Mouse (Mus musculus) adipocyte (in vitro differentiated cells): ENCODE measurements around the gene Gm9922.
A peak's percentile ranks its signal among the peaks of the same experiment; 100 is the strongest.

Experiments used
- DNase-seq: peaks from one replicate; pipeline ENCODE4 v3.0.0-alpha.2; 2016; ENCODE audit warnings: low spot score

Gene Gm9922

DNA sequence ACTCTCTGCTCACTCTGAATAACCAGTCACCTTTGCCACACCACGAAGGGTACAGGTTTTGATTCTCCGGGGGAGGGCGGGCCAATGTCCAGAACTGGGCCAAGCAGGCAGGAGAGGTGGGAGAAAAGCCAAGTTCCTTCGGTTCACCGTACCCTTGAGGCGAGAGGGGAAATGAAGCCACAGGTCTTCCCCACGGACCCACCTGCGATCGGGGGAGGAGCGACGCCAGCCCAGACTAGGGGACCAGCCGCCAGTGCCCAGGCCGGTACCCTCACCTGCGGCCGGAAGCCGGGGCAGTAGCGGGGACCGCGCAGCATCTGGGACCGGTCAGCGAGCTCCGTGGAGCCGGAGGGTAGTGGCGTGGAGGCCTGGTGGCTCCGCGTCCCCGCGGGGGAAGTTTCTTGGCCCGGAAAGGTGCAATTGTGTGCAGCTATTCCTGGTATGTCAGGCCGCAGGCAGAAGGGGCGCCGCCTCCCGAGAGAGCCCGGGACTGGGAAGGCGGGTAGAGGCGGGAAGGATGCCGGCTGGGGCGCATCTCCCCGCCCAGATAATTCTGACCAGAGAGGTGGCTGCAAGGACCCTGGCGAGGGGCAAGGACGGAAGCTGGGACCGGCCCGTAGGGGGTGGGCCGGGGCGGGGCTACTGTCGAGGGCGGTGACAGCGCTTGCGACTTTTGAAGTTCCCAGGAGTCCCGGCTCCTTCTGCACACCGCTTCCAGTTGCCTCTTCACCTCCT lies at the start of gene Gm9922, which contains the start of gene Lmo7:
Gm9922 (minus strand) TSS at position 578 of the 735 bp plus-strand sequence.
Lmo7 (plus strand) TSS at position 721 of the 735 bp plus-strand sequence.
- DNase-seq, result peak; percentile 62

DNA sequence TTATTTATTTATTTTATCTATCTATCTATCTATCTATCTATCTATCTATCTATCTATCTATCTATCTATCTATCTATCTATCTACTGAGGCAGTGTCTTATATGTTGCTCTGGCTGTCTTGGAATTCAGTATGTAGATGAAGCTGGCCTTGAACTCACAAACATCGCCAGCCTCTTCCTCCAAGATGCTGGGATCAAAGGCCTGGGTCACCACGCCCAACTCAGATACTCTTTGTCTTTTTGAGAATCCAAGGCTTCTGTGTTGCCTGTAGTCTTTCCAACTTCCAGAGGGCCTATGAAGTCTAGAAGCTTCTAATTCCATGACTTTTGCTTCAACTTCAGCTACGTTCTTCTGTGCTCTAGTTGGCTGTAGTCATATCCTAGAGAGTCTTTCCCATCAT lies 48.8 kb upstream of the Gm9922 start:
- DNase-seq, result no peak

DNA sequence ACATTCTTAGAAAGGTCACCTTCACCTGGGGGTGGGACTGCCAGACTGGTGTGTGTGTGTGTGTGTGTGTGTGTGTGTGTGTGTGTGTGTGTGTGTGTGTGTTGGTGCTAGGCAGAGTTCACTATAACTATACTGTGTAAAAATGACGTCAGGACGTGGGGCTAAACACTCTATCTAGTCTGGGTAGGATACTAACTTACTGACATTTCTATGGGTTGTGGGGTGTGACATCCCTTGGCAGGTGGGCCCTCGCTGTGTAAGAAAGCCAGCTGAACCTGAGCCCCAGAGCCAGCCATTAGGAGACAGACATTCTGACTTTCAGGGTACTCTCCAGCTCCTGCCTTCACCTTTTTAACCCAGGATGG lies 47.5 kb upstream of the Gm9922 start:
- no peak for DNase-seq

DNA sequence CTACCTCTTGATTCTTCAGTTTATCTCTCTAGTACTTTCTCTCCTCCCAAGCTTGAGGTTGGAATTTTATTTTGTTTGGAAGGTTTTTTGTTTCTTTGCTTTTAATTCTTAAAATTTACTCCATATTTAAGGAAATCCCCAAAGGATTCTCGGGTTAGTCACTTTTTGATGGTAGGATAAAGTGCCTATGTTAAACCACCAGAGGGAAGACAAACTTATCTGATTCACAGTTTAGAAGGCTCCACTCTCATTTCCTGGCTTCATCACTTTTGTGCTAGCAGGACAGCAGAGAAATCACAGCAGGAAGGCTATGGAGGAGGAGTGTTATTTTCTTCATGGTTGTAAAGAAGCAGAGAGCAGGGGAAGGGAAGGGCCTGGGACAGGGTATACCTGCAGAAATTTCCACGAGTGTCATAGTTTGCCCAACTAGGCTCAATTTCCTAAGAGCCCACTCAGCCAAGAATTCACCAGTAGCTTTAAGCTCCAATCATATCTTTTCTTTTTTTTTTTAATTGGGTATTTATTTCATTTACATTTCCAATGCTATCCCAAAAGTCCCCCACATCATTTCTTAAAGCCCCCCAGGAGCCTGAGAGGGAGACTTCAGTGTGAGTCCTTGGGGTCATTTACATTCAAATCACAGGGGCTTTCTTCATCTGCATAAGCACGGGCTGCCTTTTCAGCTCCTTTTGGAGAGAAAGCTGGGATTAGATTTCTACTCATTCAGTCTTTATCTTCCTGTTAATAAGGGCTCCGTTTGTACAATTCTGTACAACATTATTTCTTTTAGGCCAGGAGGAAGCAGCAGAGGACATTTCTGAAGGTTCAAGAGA lies 46.9 kb upstream of the Gm9922 start:
- DNase-seq, result no peak

DNA sequence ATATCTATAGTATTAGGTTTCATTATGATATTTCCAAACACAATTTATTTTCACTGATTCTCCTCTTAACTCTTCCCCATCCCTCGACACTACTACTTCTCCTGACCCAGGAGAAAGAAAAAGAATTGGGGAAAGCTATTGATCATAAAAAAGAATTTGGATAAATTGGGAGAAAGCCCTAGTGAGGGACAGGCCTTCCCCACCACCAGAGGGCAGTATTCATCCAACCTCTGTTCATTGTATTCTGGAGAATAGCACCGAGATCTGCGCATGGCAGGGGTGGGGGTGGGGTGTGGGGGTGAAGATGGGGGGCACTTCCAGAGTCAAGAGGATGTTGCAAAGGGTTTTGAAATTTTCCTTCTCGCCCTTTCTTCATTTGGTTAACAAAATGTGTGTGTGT lies 45.0 kb upstream of the Gm9922 start:
- DNase-seq, result peak; percentile 64

DNA sequence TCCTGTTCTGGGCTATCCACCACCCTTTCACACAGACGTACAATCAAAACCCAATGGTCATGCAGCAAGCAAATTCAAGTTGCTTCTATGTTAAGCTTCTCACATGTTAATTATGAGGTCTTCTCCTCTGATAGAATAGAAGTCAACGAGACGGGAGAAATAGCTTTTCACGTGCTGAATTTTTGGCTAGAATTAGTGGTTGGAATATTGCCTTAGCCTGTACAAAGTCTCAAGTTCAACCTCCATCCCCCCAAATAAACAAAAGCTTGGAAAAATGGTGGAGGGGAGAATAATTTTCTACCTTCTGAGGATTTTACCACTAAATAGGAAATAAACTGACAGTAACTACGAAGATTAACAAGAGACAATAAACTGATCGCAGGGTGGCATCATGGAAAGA lies 42.1 kb upstream of the Gm9922 start:
- DNase-seq, result no peak

DNA sequence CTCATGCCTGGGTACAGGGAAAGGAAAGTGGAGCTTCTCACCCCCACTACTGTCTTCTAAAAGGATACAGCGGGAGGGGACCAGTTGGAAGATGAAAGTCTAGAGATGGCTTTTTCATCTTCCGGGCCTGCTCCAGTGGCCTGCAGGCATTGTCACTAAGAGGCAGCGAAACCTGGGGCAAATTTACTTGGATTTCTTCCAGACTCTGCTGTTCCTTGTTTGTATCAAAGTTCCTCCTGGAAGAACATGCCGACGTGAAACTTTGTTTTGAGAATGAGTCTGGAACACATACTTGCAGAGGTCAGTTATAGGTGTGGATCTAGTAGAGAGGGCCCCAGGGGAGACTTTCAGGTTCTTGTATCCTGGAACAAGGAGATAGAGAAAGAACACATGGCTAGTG lies 41.7 kb upstream of the Gm9922 start:
- DNase-seq, result no peak

DNA sequence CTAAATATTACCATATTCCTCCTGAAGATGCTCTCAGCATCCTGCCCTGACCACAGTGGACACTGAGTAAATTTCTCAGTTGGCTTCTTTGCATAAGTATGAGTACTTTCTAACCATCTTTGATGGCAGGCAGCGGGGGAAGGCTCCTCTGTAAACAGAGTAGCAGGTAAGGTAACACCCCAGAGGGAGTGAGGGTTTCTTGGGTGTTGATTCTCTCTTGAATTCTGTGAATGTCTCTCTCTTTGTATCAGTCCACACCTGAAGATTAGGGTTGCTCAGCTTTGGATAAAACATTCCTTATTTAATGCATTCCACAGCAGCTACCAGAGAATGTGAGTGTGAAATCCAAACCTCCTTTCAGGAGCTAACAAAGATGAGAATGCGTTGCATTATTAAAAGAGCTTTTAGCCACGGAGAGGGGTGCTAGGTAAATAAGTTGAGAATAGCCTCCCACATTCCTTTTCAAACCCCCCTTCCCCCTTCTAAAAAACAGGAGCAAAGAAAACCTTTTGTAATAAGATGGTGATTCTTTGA lies 34.2 kb upstream of the Gm9922 start:
- no peak for DNase-seq

DNA sequence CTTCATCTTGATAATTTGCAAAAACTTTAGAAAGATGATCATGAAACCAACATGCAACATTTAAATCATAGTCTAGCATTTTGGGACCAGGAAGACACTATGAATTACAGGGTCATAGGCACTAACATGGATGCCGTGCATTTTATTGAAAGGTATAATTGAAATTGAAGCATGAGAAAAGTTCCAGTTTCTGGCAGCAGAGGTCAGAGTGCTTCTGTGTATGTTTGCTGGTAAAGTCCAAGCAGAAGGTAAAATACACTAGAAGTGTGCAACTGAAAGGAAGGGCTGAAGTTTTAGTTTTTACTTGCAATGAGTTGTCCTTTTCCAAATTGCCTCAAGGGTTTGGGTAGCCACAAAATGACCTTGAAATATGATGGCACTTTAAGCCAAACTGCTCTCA lies 32.7 kb upstream of the Gm9922 start:
- peak; percentile 31 for DNase-seq

DNA sequence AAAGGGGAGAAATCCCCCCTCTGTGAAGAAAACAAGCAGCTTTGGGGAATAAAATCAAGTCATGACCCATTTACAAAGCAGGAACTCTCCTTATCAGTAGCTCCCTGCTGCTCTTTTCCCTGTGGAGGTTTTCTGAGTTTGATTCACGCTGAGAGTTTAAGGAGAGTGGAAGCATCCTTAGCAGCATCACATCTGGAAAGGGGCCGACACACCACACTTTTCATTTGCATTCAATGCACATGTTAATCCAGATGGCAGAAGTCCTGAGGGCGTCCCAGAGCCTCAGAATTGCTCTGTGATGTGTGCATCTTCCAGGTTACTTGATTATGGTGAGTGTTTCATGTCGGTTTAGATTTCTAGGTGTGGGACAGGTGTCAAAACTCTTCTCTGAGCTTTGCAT lies 25.8 kb upstream of the Gm9922 start:
- DNase-seq, result no peak

DNA sequence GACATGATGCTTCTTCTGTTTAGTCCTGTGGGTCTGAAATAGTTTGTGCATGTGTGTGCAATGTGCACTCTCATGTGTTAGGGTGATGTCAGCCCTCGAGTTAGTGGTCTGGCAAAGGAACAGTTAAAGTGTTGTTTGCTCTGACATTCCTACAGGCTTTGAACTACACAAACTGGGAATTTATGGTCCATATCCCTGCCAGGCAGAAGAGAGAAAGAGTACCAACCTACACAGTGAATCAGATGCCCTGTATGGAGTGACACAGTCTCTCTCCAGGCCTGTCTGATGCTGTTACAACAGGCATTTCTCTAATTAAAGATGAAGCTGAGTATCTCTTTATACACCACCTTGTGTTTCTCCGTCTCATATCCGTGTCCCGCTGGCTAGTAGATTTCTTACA lies 21.3 kb upstream of the Gm9922 start:
- DNase-seq, result no peak

DNA sequence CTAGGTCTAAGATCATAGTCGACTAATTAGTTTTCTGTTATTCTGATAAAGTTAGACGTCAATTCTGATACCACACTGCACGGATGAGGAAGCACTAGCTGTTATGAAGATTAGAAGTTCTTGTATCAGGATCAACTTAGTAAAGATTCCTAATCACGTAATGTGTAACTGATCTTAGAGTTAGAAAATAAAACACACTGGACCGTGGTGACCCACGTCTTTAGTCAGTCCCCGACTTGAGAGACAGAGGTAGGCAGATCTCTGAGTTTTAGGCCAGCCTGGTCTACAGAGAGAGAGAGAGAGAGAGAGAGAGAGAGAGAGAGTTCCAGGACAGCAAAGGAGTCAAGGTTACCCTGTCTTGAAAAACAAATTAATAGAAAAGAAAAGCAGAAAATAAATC lies 18.8 kb upstream of the Gm9922 start:
- DNase-seq, result no peak

DNA sequence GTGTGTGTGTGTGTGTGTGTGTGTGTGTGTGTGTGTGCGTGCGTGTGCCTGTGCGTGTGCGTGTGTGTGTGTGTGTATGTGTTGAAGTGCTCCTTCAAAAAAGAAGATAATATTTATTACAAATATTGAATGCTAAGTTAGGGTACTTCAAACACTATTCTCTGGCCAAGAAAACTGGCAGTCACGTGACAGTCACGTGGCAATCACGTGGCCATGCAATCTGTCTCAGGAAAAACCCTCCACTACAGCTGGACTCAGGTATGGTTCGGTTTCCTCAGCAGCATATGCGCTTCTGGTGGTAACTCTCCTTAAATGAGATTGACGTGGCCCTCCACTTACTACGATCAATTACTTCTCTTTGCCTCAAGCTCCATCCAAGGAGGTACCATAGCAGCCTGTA lies 18.2 kb upstream of the Gm9922 start:
- no peak for DNase-seq

DNA sequence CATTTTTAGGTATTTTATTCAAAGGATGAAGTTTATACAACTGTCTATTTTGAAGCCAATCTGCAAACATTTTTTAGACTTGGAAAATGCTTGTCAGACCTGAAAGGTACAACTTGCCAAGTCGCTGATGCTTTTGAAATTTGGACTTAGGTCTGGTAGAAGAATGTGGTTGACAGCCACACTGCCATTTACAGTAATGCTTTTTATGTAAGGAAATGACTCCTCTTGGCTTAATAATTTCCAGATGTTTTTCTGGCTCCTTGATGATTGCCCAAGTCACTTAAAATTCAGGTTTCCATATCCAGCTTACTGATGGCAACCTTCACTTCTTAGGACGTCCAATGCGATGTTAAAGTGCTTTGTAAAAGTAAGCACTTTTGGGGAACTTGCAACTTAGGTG lies 17.0 kb upstream of the Gm9922 start:
- DNase-seq, result no peak

DNA sequence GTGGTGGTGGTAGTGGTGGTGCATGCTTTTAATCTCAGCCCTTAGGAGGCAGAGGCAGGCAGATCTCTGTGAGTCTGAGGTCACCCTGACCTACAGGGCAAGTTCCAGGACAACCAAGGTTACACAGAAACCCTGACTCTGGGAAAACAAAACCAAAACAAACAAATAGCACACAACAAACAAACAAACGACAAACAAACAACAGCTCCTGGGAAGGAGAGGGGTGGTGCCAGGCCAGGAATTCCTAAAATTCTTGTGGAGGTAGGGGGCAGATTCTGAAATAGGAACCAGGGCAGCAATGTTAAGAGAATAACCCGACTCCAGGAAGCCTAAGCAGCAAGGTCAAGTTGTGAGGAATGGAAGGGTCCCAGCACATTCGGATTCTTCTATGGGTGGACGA lies 7.9 kb upstream of the Gm9922 start:
- no peak for DNase-seq

DNA sequence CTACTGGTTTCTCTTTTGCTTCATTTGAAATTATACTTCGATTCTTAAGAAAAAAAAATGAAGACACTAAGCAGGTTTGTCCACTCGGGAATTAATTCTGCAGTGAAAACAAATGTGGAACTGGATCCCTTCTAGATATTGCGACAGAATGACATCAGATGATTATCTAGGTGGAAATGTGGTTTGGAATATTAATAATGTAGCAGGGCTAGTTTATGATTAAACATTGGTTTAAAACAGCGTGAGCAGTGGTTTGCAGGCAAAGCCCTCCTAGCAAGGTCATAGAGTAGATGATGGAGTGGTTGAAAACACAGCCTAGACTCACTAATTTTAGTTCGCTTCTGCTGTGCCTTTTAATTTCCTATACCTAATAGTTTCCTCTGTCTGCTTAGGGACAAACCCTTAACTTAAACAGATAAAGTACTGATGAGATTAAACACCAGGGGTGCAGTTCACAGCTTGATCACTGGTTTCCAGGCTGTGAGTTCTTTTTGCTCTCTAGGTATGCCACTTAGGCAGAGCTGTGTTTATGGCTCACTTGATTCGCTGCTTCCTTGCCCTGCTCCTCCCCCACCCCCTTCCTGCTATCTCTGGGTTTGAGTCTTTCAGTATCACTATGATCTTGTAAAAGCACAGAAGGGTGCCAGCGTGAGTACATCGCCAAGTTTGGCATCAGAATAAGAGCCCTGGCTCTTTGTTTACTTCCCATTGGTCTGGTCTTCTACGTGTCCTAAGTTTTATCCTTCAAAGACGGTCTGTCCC lies 4.1 kb upstream of the Gm9922 start:
- no peak for DNase-seq

DNA sequence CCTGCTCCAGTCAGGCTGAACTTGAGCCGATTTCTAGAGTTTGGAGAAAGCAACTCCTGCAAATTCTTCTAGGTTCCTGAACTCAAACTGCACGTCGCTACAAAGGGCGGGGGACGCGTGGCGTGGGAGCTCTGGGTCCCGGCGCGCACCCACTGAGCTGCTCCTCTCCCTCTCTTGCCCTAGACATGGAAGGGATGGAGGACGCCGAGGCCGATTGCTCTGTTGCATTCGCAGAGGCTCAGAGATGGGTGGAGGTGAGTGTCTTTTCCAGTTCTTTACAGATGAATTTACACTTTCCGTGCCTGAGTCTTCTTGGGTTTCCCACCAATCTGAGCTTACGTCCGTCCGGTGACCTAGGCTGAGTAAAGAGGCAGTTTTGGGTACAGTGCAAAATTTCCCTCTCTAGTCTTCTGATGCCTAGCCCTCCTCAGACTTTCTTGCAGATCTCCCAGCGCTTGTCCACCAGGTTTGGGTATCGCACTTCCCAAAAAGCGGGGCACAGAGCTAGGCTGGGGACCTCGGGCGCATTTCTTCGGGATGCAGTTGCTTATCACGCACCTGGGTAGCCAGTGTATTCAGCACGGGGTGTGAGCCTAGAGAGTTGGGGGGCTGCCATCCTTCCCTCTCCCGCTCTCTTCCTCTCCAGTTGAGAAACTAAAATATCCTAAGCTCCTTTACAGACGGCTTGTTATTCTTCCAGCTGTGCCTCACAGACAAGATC lies 518 bp upstream of the Gm9922 start:
- no peak for DNase-seq

DNA sequence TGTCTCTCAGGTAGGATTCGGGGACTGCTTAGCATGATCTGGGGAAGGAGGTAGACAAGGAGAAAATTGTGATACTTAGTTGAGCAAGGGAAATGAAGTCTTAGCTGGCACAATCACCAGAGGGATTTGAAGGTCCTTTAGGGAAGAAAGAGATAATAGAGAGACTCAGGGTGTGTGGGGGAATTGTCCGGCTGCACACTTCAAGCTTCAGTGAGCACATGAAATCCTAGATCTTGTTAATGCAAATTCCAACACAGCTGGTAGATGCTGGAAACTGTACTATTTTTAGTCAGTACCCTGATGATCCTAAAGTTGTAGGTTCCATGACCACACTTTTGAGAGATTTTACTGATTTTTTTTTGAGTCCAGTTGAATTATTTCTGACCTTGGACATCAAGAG lies 15.2 kb downstream of the Gm9922 start:
- DNase-seq, result no peak

DNA sequence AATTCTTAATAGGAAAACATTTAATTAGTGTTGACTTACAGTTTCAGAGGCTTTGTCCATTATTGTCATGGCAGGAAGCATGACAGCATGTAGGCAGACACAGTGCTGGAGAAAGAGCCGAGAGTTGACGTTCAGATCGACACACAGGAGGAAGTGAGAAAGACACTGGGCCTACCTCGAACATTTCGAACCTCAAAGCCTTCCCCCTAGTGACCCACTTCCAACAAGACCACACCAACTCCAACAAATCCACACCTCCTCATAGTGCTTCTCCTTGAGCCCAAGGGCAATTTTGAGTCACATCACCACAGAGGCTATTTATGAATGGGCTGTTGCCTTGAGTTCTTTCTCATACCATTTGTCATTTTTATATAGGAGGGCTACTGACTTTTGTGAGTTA lies 22.5 kb downstream of the Gm9922 start:
- DNase-seq, result no peak

DNA sequence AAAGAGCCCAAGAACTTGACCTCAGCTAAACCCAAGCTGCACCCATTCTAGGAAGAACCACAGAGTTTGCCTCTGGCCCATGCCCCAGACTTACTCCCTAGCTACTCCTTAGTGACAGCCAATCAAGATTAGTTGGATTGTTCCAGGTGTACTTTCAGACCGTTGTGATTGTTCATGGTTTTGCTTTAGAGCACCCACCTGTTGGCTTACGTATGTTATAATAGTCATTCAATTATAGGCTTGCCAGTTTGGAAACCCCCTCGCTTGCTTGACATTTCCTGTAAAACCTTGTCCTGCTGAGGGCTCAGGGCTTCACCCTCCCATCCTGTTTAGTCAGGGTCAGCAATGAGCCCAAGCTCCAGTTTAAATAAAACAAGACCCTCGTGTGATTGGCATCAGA lies 25.1 kb downstream of the Gm9922 start:
- DNase-seq, result no peak

DNA sequence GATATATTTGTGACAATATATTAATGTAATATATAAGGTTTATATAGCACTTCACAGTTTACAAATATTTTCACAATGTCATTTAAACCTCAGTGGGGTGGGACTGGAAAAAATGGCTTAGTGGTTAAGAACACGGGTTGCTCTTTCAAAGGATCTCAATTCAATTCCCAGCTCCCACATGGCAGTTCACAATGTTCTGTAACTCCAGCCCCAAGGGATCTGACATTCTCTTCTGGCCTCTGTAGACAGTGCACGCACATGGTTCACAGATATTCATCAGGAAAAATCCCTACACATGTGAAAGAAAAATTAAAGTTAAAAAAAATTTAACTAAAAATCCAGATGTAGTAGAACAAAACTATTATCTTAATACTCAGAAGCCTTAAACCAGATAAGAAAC lies 41.2 kb downstream of the Gm9922 start:
- DNase-seq, result no peak

DNA sequence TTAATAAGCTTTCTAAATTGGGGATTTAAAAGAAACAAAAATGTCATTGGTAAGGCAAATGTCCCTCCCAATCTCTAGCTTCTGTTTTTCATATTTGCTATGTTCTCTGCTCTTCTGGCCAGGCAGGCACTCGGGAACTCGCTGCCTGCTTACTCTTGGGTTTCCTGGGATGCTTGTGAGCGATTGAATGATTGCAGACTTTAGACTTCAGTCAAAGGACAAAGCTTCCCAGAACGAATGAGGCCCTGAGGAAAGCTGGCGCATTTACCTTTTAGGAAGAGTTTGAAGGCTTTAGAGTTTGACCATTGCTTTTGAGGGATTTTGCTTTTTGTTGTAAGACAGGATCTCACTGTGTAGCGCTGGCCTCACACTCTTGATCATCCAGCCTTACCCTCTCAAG lies 41.9 kb downstream of the Gm9922 start:
- no peak for DNase-seq
